Mouse (Mus musculus) urinary bladder, adult 18-20 months (tissue): ENCODE results near the gene Ascl2.

Experiments used
- DNase-seq, 2 experiments: peaks; one replicate each; pipeline ENCODE4 v3.0.0; 2022; ENCODE audit warnings: low spot score in 2 of 2, mixed read lengths in 2 of 2

Gene Ascl2

DNA sequence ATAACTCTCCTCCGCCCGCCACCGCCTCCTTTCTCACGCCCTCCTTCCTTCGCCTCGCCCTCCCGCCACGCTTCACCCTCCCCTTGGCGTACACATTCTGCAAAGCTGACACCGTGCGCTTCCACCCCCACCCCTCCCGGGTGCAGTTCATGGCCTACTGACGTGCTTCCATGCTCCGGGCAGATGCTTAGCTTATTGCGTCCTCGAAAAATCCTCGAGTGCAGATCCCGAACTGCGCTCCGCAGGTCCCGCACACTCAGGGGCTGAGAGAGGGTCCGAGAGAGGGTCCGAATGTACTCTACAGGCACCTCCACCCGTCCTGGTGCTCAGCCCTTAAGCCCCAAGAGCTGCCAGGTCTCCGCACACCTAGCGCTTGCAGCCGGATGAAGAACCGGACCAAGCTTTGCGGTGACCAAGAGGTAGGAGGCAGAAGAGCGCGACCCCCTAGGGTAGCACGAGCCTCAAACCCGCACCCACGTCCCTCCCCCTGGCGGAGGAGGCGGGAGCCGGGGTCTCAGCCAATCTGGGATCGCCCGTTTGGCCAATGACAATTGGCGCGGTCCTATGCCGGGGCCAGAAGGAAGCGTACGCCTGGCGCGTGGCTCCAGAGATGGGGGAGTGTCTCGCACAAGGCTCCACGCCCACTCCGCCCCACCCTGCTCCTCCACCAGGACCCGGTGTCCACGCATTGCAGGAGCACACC, at the start of gene Ascl2:
Ascl2 (minus strand) TSS at position 456 of the 703 bp plus-strand sequence.
- DNase-seq = peak; percentile 30 to 38

GRCm38 (mm10) chr7:143017181-143017580, 48.1 kb upstream of the Ascl2 start:
- no peak for DNase-seq

DNA sequence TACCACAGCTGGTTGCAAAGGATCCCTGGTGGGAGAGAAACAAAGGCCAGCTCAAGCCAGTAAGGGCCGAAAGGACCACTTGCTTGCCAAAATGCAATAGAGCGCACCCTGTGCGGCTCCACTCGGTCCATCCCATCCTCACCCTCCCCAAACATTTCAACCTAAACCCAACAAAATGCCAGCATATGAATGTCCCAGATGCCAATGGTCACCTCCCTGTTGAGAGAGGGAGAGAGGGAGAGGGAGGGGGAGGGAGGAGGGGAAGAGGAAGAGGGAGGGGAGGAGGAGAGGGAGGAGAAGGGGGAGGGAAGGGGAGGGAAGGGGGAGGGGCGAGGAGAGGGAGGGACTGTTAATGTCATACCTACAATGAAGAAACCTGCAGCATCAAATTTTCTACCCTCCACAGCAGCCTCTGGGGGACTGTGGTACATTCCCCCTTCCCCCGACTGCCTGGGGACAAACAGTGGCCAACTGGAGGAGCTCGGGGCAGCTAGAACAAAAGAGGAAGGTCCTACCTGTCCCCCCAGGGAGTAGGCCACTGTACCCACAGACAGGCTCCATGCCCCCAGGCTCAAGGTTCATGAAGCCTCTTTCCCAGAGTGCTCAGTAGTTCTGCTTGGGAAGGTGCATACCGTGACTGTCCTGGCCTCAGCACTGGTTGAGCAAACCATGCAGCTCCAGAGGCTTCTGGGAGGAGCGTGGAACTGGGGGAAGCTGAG, 47.5 kb upstream of the Ascl2 start:
- no peak for DNase-seq

- peak in 1 of 2 experiments; percentile 67 for DNase-seq
Measured at GRCm38 (mm10) chr7:143015755-143016423, 46.8 kb upstream of the Ascl2 start.

DNA sequence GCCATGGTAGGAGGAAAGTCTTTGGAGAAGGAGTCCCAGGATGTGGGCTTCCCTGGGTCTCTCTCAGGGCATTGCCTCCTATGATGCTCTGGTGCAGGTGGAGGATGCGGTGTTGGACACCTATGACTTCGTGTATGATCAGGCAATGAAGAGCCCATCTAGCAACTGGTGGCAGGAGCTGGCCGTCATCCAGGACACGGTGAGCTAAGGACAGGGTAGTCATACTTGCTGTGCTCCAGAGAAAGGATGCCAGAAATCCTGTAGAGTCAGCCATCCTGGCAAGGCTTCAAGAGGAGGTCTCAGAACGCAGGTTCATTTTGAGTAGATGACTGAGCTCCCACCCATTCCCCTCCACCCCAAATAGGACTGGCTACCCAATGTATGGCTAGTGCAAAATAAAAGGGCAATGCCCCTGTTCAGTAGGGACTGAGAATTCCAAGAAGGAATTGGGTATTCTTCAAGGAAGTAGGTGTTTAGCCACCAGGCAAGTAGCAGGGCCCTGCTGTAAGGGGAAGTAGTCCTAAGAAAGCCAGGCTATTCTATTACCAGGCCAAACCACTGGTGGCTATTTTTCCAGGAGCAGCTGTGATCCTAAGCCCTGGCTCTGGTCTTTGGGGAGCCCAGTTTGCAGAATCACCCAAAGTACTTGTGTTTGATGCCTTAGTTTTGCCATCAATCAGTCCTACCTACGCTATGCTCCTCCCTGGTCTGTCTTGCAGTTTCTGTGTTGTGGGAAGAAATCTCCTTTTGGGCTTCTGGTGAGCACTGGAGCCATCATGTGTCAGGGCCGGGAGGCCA, 46.0 kb upstream of the Ascl2 start:
- DNase-seq = no peak

GRCm38 (mm10) chr7:143013420-143014178, 44.5 kb upstream of the Ascl2 start:
- DNase-seq = peak in 1 of 2 experiments; percentile 83

- no peak for DNase-seq
Measured at GRCm38 (mm10) chr7:143012230-143012875, 43.3 kb upstream of the Ascl2 start.

GRCm38 (mm10) chr7:143011226-143011625, 42.2 kb upstream of the Ascl2 start:
- no peak for DNase-seq

- DNase-seq = no peak
Measured at GRCm38 (mm10) chr7:143009996-143010395, 40.9 kb upstream of the Ascl2 start.

DNA sequence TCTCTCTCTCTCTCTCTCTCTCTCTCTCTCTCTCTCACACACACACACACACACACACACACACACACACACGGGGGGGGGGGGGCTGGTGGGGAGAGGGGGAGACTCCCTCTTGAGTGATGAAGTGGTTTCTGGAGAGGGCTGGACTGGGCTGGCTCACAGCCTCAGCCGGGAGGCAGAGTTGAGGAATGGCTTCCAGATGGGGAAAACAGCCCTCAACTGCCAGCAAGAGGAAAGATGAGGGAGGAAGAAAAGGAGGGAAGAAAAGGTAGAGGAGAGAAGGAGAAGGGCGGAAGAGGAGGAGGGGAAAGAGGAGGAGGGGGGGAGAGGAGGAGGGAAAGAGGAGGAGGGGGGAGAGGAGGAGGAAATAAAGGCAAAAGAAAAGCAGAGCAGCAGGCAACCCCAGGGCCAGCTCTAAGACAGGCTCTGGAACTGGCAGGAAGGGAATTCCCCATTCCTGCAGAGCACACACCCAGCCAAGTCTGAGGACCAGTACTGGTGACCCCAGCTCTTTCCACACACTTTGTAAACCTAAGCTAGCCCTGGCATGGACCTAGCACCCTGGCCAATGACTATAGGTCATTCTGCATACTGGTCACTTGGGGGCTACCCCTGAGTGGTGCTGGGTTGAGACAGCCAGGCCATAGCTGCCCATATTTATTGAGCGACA, 40.1 kb upstream of the Ascl2 start:
- DNase-seq = no peak

- DNase-seq = no peak
Measured at GRCm38 (mm10) chr7:143008370-143008926, 39.4 kb upstream of the Ascl2 start.

DNA sequence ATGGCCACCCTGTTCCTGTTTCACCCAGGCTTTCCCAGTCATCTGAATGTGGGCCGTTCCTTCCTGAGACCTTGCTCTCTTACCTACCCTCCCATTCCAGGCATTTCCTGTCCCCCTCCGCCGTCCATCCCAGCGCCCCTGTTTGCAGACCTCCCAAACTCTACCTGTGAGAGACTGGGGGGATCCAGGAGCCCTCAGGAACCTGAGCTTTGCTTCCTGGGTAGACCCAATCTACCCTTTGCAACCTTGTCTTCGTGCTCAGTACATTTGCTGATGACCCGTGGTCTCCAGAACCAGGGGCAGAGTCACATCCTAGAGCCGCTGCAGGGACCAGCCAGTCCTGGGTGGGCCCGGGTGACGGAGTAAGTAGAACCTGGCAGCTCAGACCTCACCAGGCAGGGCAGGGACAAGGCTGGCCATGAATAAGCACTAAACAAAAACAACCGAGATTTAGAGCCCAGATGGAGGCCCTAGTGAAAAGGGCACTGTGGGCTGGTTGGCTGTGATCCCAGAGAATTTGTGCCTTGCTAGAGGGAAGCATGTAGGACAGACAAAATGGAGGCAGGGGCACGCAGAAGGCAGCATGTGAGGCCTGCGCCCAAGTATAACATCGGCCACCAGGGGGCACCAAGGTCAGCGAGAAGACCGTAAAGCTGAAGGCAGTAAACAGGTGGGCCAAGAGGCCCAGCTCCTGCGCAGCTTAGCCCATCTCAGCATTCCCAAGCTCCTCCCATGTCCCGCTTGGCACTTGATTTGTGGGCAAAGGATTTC, 38.7 kb upstream of the Ascl2 start:
- peak; percentile 84 to 92 for DNase-seq

DNA sequence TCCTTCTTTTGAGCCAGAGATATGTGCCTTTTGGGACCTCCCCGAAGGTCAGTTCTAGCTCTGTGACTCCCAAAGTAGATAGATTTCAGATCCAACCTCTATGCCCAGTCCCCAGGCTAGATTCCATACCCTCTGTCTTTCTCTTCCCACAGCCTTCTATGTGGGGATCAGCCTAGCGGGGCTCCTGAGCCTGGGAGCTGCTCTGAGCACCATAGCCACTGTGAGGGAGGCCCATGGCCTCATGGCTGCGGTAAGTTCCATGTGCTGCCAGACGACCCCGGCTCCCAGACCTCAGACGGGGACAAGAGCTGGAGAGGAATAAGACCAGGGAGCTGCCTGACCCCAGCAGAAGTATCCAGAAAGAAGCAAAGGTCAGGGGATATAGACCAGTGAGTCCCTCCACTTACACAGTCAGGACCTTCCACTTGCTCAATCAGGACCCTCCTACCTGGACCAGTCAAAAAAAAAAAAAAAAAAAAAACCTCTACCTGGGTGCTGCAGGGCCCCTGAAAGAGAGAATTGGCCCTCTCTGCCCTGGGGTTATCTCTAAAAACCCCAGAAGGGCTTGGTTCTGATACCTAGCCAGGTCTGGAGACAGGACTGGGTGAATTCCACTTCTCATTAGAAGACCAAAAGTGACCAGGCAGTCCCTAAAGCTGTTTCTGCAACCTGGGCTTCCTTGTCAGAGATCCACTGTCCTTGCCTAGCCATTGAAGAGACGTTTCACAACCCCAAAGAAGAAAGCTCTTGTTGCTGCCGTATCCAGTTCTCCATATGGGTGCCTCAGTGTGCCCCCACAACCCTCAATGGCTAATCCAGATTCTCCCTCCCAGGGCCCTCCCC, 37.9 kb upstream of the Ascl2 start:
- no peak for DNase-seq

DNA sequence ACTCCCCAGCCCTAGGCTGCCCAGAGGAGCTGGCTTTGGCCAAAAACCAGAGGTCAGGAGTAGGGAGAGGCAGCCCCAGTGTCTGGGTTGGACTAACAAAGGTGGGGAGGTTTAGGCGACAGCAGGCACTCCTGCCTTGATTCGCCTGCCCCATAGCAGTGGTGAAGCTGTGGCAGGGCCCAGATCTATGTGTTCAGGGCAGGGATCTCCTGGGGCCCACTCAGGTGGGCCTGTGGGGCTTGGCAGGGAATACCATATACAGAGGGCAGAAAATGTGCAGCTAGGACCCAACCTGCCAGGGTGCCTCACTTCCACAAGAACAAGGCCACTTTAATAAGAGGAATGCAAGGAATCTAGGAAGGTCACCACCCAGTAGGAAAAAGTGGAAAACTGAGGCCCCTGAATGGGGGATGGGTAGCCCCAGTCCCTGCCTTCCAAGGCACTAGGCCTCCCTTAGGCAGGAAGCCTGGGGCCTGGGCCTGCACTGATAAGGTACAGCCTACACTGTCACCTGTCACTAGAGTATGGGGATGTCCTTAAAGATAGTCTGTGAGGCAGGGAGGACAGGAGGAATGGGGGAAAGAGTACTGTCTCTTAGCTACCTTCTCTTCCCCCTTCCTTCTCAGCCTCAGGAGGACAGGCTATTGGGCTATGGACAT, 37.2 kb upstream of the Ascl2 start:
- no peak for DNase-seq

DNA sequence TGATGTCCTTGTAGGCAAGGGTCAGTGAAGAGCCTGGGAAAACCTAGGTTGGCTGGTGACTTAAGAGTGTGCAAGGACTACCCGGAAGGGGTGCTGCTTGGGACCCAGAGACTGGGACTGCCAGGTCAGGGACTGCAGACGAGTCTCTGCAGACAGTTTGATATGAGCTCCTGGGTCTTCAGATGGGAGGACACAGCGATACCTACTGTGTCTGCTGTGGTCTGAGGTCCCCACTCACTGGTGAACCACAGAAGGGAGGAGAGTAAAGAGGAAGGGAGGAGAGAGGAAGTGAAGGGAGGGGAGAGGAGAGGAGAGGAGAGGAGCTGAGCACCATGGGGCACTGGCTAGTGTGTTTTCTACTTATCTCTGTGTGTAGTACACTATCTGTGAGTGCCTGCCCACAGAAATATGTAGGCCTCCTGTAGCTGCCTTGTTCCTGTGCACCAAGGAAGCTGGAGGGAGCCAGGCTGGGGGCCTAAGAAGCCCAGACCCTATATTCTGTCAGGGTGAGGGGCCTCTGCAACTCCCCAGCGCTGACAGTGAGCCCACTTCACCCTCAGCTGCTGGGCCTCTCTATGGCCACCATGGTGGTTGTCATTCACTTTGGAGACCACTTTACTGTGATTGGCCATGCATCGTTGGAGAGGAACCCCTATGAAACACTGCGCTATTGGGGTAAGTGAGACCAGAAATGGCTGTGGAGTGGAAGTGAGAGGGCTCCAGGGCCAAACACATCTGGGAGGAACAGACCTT, 36.5 kb upstream of the Ascl2 start:
- DNase-seq = no peak

GRCm38 (mm10) chr7:143004727-143005343, 35.8 kb upstream of the Ascl2 start, which contains the start of gene Tspan32:
Gene Tspan32 (plus strand): TSS chr7:143005046.
- DNase-seq = no peak
